Mouse (Mus musculus): Measurements from ENCODE around the gene Prrx1. TPM values are rescaled to one million over a fixed set of nuclear protein-coding genes. Genes with fewer than 3 reads are reported as not detected.

Gene Prrx1
- total RNA-seq, 1 experiment from 2014 or later: not detected

GRCm38 (mm10) chr1:163208919-163209867 is 104.3 kb downstream of the Prrx1 start:
- ATAC-seq (replicated peaks in 1 of 2; ENCODE audit: insufficient read depth in 1 of 2, low FRiP score in 2 of 2, low TSS enrichment in 1 of 2, low read depth in 1 of 2, poor library complexity in 2 of 2, severe bottlenecking in 2 of 2): no peak

- peak; percentile 85 to 92 for ATAC-seq (replicated peaks in 1 of 2; ENCODE audit: insufficient read depth in 1 of 2, low FRiP score in 2 of 2, low TSS enrichment in 1 of 2, low read depth in 1 of 2, poor library complexity in 2 of 2, severe bottlenecking in 2 of 2)
Measured at GRCm38 (mm10) chr1:163198767-163199166, 114.7 kb downstream of the Prrx1 start.

- ATAC-seq (replicated peaks in 1 of 2; ENCODE audit: insufficient read depth in 1 of 2, low FRiP score in 2 of 2, low TSS enrichment in 1 of 2, low read depth in 1 of 2, poor library complexity in 2 of 2, severe bottlenecking in 2 of 2): no peak
Measured at GRCm38 (mm10) chr1:163198059-163198458, 115.5 kb downstream of the Prrx1 start.

Other genes with a start within 250 kb of the Prrx1 start
- gene Mroh9, start 228.0 kb downstream of the Prrx1 start, total RNA-seq (2017): not detected in 2 replicates
- 12.2 and 14.5 TPM in 2 replicates for gene Gorab, start 90.0 kb upstream of the Prrx1 start, total RNA-seq (2017)

Data from hematopoietic stem cell, adult 5-6 weeks (primary cell).